Mouse (Mus musculus) neural tube, embryonic 14.5 days (tissue): ENCODE data around the gene Rhbdf2. TPM values are rescaled to one million over a fixed set of nuclear protein-coding genes. Genes with fewer than 3 reads are reported as not detected.
A peak's percentile ranks its signal among the peaks of the same experiment; 100 is the strongest.

Experiments used
- ATAC-seq: fragments of 200-750 bp; cut with Nextera tagmentation; 2 replicates; pipeline ENCODE4 v1.8.0; 2017; ENCODE audit warnings: low read depth, mild to moderate bottlenecking, moderate TSS enrichment, moderate library complexity
- H3K27ac ChIP-seq: fragments of 300-500 bp; sonication (generic); 2 replicates; pipeline ENCODE4 v1.5.1; 2014; ENCODE audit warnings: low read depth, mild to moderate bottlenecking, control low read depth, low read length, moderate library complexity, mixed read lengths
- H3K27me3 ChIP-seq: fragments of 300-500 bp; sonication (generic); 2 replicates; pipeline ENCODE4 v1.6.1; 2014; ENCODE audit warnings: low read length; ENCODE audit not compliant: control insufficient read depth, insufficient read depth
- H3K36me3 ChIP-seq: fragments of 300-500 bp; sonication (generic); 2 replicates; pipeline ENCODE4 v1.6.1; 2014; ENCODE audit warnings: low read length, mixed read lengths; ENCODE audit not compliant: control insufficient read depth, insufficient read depth
- H3K4me1 ChIP-seq: fragments of 300-500 bp; sonication (generic); 2 replicates; pipeline ENCODE4 v1.6.1; 2014; ENCODE audit warnings: low read length; ENCODE audit not compliant: control insufficient read depth, insufficient read depth
- H3K4me2 ChIP-seq: fragments of 300-500 bp; sonication (generic); 2 replicates; pipeline ENCODE4 v1.6.1; 2014; ENCODE audit warnings: mild to moderate bottlenecking, low read depth, low read length, control low read depth
- H3K4me3 ChIP-seq: fragments of 300-500 bp; sonication (generic); 2 replicates; pipeline ENCODE4 v1.5.1; 2014; ENCODE audit warnings: low read depth, low read length, control low read depth, mixed read lengths
- H3K9ac ChIP-seq: fragments of 300-500 bp; sonication (generic); replicated peaks from 2 replicates; pipeline ENCODE4 v1.6.1; 2014; ENCODE audit warnings: low read depth, mild to moderate bottlenecking, control low read depth, low read length, mixed read lengths
- H3K9me3 ChIP-seq: fragments of 300-500 bp; sonication (generic); 2 replicates; pipeline ENCODE4 v1.6.1; 2016; ENCODE audit warnings: low read length; ENCODE audit not compliant: control insufficient read depth
- WGBS: fragments of 180-500 bp; shearing (Covaris S2); extraction: QIAGEN DNeasy Blood & Tissue Kit; methylation state at CpG from one replicate; pipeline ENCODE4 v1.1.7; 2014; 5-methylcytosine and 5-hydroxymethylcytosine counted together
- polyA plus RNA-seq: library from polyadenylated mRNA; unstranded; fragments of >200 nt; fragmentation: Nextera tagmentation; extraction: Ambion mirVana; gene quantifications from 2 replicates; pipeline ENCODE4 v1.2.1, GENCODE M21; 2014

Gene Rhbdf2
- polyA plus RNA-seq, 1 experiment from 2014 or later = 0.52 TPM

DNA sequence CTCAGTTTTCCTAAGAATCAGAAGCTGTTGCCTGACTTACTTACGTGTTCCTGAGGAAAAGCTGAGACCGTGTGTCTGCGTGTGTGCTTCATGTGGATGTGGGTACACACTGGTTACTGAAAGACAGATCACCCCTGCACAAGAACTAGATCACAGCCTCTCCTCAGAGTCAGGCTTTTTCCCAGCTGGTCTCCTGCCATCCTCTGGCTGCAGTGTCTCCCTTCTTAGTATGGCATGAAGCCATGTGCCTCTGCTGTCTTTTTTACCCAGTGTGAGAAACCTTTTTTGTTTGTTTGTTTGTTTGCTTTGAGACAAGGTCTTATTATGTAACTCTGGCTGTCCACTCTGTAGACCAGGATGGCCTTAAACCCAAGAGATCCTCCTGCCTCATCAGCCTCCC lies 47.5 kb downstream of the Rhbdf2 start:
- H3K27me3 ChIP-seq = no peaks in the 10 kb centered on the region
- H3K36me3 ChIP-seq = no peaks in the 10 kb centered on the region
- H3K4me2 ChIP-seq = peak overlapping the region; percentile 56; the same call in 1 of the 2 replicates
- peaks cover 41% of the 10 kb centered on the region for H3K4me1 ChIP-seq
- no peak for ATAC-seq
- no peak overlapping the region for H3K4me3 ChIP-seq
- no peak overlapping the region for H3K9ac ChIP-seq
- H3K9me3 ChIP-seq = no peaks in the 10 kb centered on the region
- WGBS = 96% methylated on average over 3 of the region's 3 CpGs
- no peak overlapping the region for H3K27ac ChIP-seq

DNA sequence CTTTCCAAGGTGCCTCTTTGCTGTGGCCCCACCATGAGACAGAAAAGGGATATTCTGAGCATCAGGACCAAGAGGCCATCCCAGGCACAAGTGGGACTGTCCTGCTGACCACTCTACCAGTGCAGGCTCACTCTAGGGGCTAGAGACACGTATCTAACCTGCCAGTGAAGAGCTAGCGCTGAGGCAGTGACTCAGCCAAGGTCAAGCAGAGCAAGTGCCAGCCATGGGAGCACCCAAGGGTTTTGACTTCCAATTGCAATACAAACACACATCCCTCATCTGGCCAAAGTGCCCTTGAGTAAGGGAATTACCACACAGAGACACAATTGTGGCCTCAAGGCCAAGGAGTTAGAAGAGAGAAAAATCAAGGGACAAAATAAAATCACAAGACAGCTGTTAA lies 51.4 kb downstream of the Rhbdf2 start:
- no peaks in the 10 kb centered on the region for H3K9me3 ChIP-seq
- WGBS = 84% methylated on average over 2 of the region's 2 CpGs
- no peak overlapping the region for H3K4me2 ChIP-seq
- ATAC-seq = no peak
- peaks cover 56% of the 10 kb centered on the region for H3K4me1 ChIP-seq
- H3K27ac ChIP-seq = no peak overlapping the region
- no peaks in the 10 kb centered on the region for H3K36me3 ChIP-seq
- H3K4me3 ChIP-seq = no peak overlapping the region
- H3K9ac ChIP-seq = no peak overlapping the region
- H3K27me3 ChIP-seq = no peaks in the 10 kb centered on the region

DNA sequence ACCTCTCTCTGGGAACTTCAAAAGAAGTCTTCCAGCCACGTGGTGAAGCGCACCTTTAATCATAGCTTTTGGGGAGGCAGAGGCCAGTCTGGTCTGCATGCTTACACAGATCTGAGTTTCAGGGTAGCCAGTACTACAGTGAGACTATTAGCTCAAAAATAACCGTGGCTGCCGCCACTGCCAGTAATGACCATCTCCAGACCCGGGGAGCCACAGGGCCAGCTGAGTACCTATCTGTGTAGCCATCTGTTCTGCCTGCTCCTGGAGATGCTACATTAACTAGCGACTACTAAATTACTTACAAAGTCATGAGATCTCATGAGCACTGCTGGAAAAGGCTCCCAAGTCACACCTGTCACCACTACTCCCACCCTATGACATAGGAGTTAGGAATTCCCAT lies 51.8 kb downstream of the Rhbdf2 start:
- H3K27ac ChIP-seq = no peak overlapping the region
- H3K9me3 ChIP-seq = no peaks in the 10 kb centered on the region
- H3K36me3 ChIP-seq = no peaks in the 10 kb centered on the region
- H3K4me3 ChIP-seq = no peak overlapping the region
- H3K9ac ChIP-seq = no peak overlapping the region
- H3K4me1 ChIP-seq = peaks cover 54% of the 10 kb centered on the region
- H3K27me3 ChIP-seq = no peaks in the 10 kb centered on the region
- no peak for ATAC-seq
- 44% methylated on average over 6 of the region's 6 CpGs for WGBS
- H3K4me2 ChIP-seq = no peak overlapping the region

DNA sequence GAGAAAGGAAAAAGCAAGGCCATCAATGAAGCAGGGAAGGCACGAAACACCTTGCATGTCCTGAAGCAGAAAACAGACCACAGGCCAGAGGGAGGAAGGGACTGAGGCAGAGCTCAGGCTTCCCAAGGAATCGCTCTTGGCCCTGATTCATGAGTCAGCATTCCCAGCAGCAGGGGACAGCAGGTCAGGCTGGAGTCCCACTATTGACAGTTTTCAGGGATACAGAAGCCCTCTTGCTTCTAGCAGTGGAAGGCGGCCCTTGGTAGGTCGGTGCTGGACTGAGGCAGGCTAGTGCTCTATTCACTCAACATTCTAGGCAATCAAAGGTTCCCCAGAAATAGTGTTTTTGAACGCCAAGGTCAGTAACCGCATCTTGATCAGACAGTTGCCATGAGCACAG lies 52.3 kb downstream of the Rhbdf2 start:
- Histone ChIP-seq H3K27ac (no peak overlapping the region), H3K36me3 (no peaks in the 10 kb centered on the region), H3K4me2 (no peak overlapping the region), H3K9ac (no peak overlapping the region), H3K27me3 (no peaks in the 10 kb centered on the region), H3K4me3 (no peak overlapping the region), H3K4me1 (peaks cover 49% of the 10 kb centered on the region), H3K9me3 (no peaks in the 10 kb centered on the region)
- ATAC-seq = no peak
- WGBS = 56% methylated on average over 6 of the region's 6 CpGs

DNA sequence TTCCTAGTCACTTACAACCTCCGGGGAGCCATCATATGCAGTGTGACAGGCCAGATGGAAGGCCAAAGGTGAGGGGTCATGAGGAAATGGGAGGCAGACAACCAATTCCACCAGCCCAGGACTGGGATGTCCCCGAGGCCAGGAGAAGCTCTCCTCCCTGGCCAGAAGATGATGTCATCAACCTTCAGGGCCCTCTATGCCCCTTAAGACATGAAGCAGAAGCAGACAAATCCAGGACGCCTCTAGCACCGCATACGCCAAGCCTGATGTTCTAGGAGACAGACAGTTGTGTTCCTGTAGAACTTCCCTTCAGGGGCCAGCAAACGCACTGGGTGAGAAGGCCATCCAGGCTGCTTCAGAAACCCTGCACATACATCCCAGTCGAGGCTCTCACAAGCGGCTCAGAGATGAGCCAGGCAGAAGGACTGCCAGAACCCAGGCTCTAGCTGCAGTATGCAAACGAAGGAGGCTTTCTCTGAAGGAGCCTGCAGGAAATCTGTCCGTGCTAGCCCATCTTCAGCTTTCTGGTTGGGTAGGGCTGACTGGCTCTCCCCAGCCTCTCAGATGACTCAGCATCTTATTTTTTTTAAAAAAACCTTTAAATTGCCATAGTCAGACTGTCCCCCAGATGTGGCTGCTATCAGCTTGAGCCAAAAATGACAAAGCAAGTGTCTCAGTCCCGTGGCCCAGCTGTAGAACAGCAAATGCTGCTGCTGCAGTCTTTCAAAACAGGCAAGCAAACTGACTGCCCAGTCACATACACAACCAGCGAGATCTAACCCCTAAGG lies 53.9 kb downstream of the Rhbdf2 start:
- Histone ChIP-seq H3K9ac (0 out of 2 replicates have a peak overlapping the region, but pooled peaks have one; percentile 16), H3K36me3 (no peaks in the 10 kb centered on the region), H3K4me1 (peaks cover 35% of the 10 kb centered on the region), H3K27me3 (no peaks in the 10 kb centered on the region), H3K9me3 (no peaks in the 10 kb centered on the region), H3K4me3 (no peak overlapping the region), H3K27ac (no peak overlapping the region), H3K4me2 (no peak overlapping the region)
- ATAC-seq = no peak
- WGBS = 61% methylated on average over 12 of the region's 12 CpGs

DNA sequence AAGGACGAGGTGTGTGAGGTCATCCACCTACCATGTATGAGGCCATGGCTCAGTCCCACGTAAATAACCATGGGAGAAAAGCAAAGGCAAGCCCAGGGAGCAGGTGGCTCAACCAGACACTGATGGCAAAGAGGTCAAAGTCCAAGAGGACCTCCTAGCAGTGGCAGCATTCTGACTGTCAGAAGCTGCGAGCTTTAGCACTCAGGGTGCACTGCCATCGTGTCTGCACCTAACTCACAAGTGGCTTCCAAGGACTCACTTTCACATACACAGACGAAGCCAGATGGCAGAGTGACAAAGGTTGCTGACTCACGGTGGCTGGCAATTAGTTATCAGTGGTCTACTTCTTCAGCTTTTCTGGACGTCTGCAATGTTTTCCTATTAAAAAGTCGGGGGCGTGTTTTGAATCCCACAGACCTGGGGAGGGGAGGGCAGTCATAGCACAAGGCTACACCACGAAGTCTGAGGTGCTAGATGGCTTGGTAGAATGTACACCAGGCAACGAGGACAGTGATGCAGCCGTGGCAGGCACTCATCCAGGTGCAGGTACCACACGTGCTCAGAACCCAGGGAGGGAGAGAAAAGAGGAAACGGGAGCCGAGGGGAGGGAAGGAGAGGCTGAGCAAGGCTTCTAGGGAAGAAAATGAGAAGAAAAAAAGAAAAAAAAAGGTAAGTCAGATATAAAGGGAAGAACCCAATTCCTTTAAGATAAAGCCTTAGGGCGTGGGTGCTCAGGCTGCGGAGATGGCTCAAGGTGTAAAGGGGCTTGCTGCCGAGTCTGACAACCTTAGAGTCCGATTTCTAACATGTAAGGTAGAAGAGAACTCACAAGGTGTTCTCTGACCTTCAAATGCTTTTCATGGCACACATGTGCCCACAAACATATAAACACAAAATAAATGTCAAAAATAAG lies 54.8 kb downstream of the Rhbdf2 start:
- no peaks in the 10 kb centered on the region for H3K36me3 ChIP-seq
- no peaks in the 10 kb centered on the region for H3K27me3 ChIP-seq
- WGBS = 84% methylated on average over 19 of the region's 19 CpGs
- no peak overlapping the region for H3K4me3 ChIP-seq
- no peak for ATAC-seq
- H3K27ac ChIP-seq = no peak overlapping the region
- peaks cover 32% of the 10 kb centered on the region for H3K4me1 ChIP-seq
- 0 out of 2 replicates have a peak overlapping the region, but pooled peaks have one; percentile 16 for H3K9ac ChIP-seq
- H3K4me2 ChIP-seq = no peak overlapping the region
- no peaks in the 10 kb centered on the region for H3K9me3 ChIP-seq

DNA sequence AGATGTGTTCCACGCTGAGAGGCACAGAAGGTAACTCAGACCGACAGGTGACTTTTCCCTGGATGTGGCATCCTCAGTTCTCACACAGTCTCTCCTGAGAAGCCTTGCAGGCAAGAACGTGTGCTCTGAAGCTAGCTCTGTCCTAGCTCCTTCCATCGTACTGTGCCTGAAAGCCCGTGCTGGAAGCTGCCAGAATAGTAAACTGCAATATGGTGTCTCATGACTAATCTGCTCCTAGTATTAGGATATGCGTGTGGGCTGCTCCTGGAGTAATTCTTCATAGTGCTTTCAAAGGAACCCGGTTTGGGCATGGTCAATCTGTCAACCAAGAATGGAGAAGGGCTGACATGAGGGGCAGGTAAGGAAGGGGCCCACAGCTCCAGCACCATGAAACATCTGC lies 56.0 kb downstream of the Rhbdf2 start:
- Histone ChIP-seq H3K4me3 (no peak overlapping the region), H3K4me2 (no peak overlapping the region), H3K4me1 (peaks cover 26% of the 10 kb centered on the region), H3K27ac (no peak overlapping the region), H3K9me3 (no peaks in the 10 kb centered on the region), H3K9ac (no peak overlapping the region), H3K27me3 (no peaks in the 10 kb centered on the region), H3K36me3 (no peaks in the 10 kb centered on the region)
- ATAC-seq = no peak
- 83% methylated on average over 7 of the region's 7 CpGs for WGBS

DNA sequence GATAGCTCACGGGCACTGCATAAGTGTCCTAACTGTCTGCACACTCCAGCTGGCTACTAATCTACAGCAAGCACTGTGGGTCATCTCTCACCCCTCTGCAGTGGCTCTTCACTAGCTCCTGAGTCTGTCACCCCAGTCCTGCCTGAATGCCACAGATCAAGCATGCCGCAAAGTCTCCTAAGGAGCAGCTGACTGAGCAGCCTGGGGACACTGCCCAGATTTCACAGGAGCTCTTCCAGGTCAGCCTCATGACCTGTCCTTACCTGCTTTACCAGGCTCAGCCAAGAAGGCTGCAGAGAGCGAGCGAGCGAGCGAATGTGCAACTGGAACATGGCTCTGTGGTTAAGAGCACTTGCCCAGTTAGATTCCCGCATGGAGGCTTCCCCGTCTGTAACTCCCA lies 59.3 kb downstream of the Rhbdf2 start:
- H3K4me1 ChIP-seq = no peaks in the 10 kb centered on the region; the same call in 1 of the 2 replicates
- H3K9ac ChIP-seq = no peak overlapping the region
- no peaks in the 10 kb centered on the region for H3K27me3 ChIP-seq
- no peak overlapping the region for H3K4me3 ChIP-seq
- H3K4me2 ChIP-seq = no peak overlapping the region
- no peaks in the 10 kb centered on the region for H3K9me3 ChIP-seq
- no peaks in the 10 kb centered on the region for H3K36me3 ChIP-seq
- WGBS = 79% methylated on average over 8 of the region's 8 CpGs
- H3K27ac ChIP-seq = no peak overlapping the region
- no peak for ATAC-seq
